Mouse (Mus musculus) ovary, adult 18-20 months (tissue): Measurements from ENCODE around the gene Pnma1.
"Not testable (repeated sequence)": the region's sequence is repeated elsewhere in the genome, so short reads cannot be mapped to it uniquely, and the experiment has no call there.

Experiments
- DNase-seq: peaks from one replicate; pipeline ENCODE4 v3.0.0; 2022; ENCODE audit warnings: low spot score, mixed read lengths

Gene Pnma1

DNA sequence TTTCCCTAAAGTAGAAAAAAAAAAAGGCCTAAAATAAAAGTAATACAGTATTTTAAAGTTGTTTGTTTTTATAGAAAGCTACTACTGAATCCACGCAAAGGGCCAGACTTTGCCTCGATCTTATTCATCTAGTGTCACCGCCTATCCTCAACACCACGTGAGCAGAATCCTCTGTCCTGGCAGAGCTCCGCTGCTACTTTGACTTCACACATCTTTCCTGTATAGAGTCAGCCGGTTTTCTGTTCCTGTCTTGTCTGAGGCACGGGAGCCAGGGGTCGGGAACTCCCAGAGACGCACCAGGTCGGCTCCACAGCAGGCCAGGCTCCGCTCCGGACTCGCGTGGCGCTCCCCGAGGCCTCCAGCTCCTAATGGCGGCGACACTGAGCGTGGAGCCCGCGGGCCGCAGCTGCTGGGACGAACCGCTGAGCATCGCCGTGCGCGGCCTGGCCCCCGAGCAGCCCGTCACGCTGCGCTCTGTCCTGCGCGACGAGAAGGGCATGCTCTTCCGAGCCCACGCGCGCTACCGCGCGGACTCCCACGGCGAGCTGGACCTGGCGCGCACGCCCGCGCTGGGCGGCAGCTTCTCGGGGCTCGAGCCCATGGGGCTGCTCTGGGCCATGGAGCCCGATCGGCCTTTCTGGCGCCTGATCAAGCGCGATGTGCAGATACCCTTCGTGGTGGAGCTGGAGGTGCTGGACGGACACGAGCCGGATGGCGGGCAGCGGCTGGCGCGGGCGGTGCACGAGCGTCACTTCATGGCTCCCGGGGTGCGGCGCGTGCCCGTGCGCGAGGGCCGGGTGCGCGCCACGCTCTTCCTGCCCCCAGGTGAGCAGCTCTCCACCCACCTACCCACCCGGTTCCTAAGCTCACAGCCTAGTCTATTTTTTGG, 47.4 kb downstream of the Pnma1 start, which contains the start of gene Acot6:
Gene Acot6 (plus strand): TSS at position 51 of the 889 bp plus-strand sequence.
- not testable (repeated sequence) for DNase-seq

GRCm38 (mm10) chr12:84100071-84100470, 48.2 kb downstream of the Pnma1 start:
- DNase-seq = no peak

DNA sequence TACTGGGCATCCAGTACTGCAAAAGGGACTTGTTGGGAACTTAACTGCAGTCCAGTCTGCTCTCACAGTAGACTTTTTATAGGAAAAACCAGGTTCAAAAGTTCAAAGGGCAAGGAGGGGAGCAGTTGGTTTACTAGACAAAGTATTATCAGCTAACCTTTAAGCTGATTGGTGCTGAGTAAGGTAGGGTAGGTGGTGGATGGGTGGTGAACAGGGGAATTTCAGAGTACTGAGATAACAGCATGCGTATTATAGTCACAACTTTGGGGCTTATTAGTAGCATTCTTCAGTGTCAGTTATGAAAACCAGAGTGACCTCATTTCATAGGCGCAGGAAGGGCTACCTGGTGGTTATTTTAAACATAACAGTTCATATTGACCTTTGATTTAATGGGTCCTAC, 48.7 kb downstream of the Pnma1 start:
- DNase-seq = no peak
